9 mouse cellular contexts compared by ENCODE assay signal in the genomic region with DNA sequence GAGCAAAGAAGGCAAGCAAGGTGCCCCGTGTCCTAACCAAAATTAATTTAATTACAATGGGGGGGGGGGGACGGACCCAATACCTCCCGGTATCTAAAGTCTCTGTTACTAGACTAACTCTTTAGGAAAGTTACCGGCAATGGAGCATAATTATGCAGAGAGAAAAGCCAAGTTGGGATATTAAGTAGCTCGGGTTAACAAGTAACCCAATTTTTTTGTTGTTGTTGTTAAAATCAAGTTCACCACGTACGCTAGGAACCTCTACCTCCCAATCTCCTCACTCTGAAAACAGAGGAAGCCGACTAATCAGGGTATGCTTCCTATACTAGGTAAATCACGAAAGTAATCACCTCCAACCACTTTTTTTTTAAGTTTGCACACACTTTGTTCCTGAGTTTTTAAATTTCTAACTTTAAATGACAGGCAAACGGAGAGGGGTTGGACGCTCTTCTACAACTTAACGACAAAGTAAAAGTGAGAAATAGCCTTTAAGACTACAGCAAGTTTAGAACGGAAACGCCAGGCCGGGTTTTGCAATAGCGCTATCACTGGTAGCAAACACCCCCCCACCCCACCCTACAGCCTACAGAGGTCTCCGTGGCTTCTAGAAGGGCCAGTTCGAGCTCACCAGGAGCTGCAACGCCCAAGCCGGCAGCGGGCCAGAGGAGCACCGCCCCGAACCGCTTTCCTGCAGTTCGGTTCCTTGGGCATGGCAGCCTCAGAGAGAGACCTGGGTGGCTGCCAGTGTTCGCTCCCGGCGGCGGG. TPM values are rescaled to one million over a fixed set of nuclear protein-coding genes. Genes with fewer than 3 reads are reported as not detected.
A peak's percentile ranks its signal among the peaks of the same experiment; 100 is the strongest.
DNase-seq lines count a peak whose midpoint lies in the region; ATAC-seq and TF ChIP-seq lines count a peak whose summit lies in the region.
"Had no signal": no experiment of that assay in that cellular context is flagged by ENCODE, and none has a peak within 500 bp of the region (broad histone marks: within the 10 kb centered on the region; RNA-seq: fewer than 3 reads in every experiment).

No protein-coding gene starts in this region.

- H3K9me3 ChIP-seq in neural tube, embryonic 14.5 days (ENCODE audit: control insufficient read depth, low read length): no peaks in the 10 kb centered on the region

- DNase-seq in cerebellum, postnatal 25 days: peak; percentile 21 to 59
- DNase-seq in cerebellum, adult 9-10 months: no peak
- DNase-seq in kidney, adult 11 months: peak; percentile 83
- peak; percentile 66 for DNase-seq in lung, adult 2 months
- DNase-seq in frontal cortex, postnatal 25 days (ENCODE audit: low spot score in 2 of 2): no peak

- no peak overlapping the region for H3K27ac ChIP-seq in bone marrow macrophage, adult 2 months (ENCODE audit: insufficient read depth, low read depth, low read length)
- H3K27ac ChIP-seq in neural tube, embryonic 14.5 days (ENCODE audit: low read depth, low read length): no peak overlapping the region

- peak overlapping the region; percentile 44 for H3K4me2 ChIP-seq in neural tube, embryonic 14.5 days (ENCODE audit: low read depth, low read length)

- TF ChIP-seq CTCF in bone marrow macrophage, adult 2 months (IDR thresholded peaks at IDR 0.05; ENCODE audit: low read depth, low read length): no peak
- no peak for TF ChIP-seq CTCF in lung, adult 2 months (IDR thresholded peaks at IDR 0.05; ENCODE audit: insufficient read depth, low read length)

- 16% methylated on average over 29 of the region's 29 CpGs for WGBS in lung, adult 2 months
- 2% methylated on average over 29 of the region's 29 CpGs for WGBS in neural tube, embryonic 14.5 days

- no peaks in the 10 kb centered on the region for H3K36me3 ChIP-seq in neural tube, embryonic 14.5 days (ENCODE audit: control insufficient read depth, insufficient read depth, low read length)

- peak; percentile 71 for ATAC-seq in granulocyte monocyte progenitor cell, adult 5-6 weeks (replicated peaks; ENCODE audit: poor library complexity, severe bottlenecking)
- peak; percentile 39; the same call in 1 of the 2 replicates for ATAC-seq in neural tube, embryonic 14.5 days (ENCODE audit: low read depth)

- H3K4me1 ChIP-seq in bone marrow macrophage, adult 2 months (ENCODE audit: control insufficient read depth, insufficient read depth, low read length): 0 out of 2 replicates have a peak, but pooled peaks cover 3% of the 10 kb centered on the region
- H3K4me1 ChIP-seq in lung, adult 2 months (ENCODE audit: control insufficient read depth, insufficient read depth, low read length): peaks cover 3% of the 10 kb centered on the region; the same call in 1 of the 2 replicates
- peaks cover 12% of the 10 kb centered on the region for H3K4me1 ChIP-seq in neural tube, embryonic 14.5 days (ENCODE audit: control insufficient read depth, insufficient read depth, low read length)

- peaks cover 21% of the 10 kb centered on the region for H3K27me3 ChIP-seq in neural tube, embryonic 14.5 days (ENCODE audit: control insufficient read depth, insufficient read depth, low read length)

- no peak for TF ChIP-seq POLR2A in bone marrow macrophage, adult 2 months (IDR thresholded peaks at IDR 0.05; ENCODE audit: borderline replicate concordance, low read depth, low read length)
- TF ChIP-seq POLR2A in lung, adult 2 months (IDR thresholded peaks at IDR 0.05; ENCODE audit: borderline replicate concordance, extremely low read depth, low read depth, low read length): no peak

- H3K4me3 ChIP-seq in bone marrow macrophage, adult 2 months (ENCODE audit: insufficient read depth, low read length): peak overlapping the region; percentile 46
- H3K4me3 ChIP-seq in lung, adult 2 months (replicated peaks; ENCODE audit: extremely low read depth, low read depth, low read length): peak overlapping the region; percentile 68
- peak overlapping the region; percentile 20 for H3K4me3 ChIP-seq in neural tube, embryonic 14.5 days (ENCODE audit: low read depth, low read length)

- no peak overlapping the region for H3K9ac ChIP-seq in neural tube, embryonic 14.5 days (replicated peaks; ENCODE audit: low read depth, low read length)

RNA-seq across cellular contexts. Expression of a gene that starts 1.2 kb away (rescaled TPM):
- polyA plus RNA-seq in bone marrow macrophage, adult 2 months (2012; ENCODE audit: insufficient read depth, insufficient read length, missing spikeins): not detected in 2 replicates
- 0.41 and 0.58 TPM in 2 replicates for total RNA-seq in granulocyte monocyte progenitor cell, adult 5-6 weeks (2014; fragmentation: Nextera tagmentation)
- 0.17 and 0.77 TPM in 2 replicates for total RNA-seq in granulocyte monocyte progenitor cell, adult 5-6 weeks (2017)
- 10.7 and 12.4 TPM in 2 replicates for polyA plus RNA-seq in lung, adult 2 months (2012; rRNA removed)
- polyA plus RNA-seq in neural tube, embryonic 14.5 days (2014; fragmentation: Nextera tagmentation; extraction: Ambion mirVana): not detected in 2 replicates
- total RNA-seq: CH12.LX had no signal

RNA-seq across cellular contexts. Expression of a gene that starts 45.3 kb away (rescaled TPM):
- polyA plus RNA-seq in bone marrow macrophage, adult 2 months (2012; ENCODE audit: insufficient read depth, insufficient read length, missing spikeins): not detected in 2 replicates
- not detected in 2 replicates for total RNA-seq in granulocyte monocyte progenitor cell, adult 5-6 weeks (2014; fragmentation: Nextera tagmentation)
- total RNA-seq in granulocyte monocyte progenitor cell, adult 5-6 weeks (2017): not detected in 2 replicates
- 0.49 TPM in 1 of 2 replicates, not detected in the other for polyA plus RNA-seq in lung, adult 2 months (2012; rRNA removed)
- polyA plus RNA-seq in neural tube, embryonic 14.5 days (2014; fragmentation: Nextera tagmentation; extraction: Ambion mirVana): not detected in 2 replicates
- total RNA-seq: CH12.LX had no signal

Comparison
In these comparisons a context has a peak if more than half of its experiments do, and no peak if none do; other contexts are left out.
1. DNase-seq: peak in cerebellum, postnatal 25 days (2 of 2), kidney, adult 11 months (single experiment) and lung, adult 2 months (single experiment); none in cerebellum, adult 9-10 months (single experiment) and frontal cortex, postnatal 25 days (0 of 2).
2. RNA of a gene that starts 1.2 kb away (polyA plus RNA-seq): 10.7 to 12.4 TPM in lung, adult 2 months; not detected in bone marrow macrophage, adult 2 months and not detected in neural tube, embryonic 14.5 days; every median in the first group is over 10 times any median in the second.
3. Peak in every context shown above with its lines, with median percentiles within 50 percentile points of each other: H3K4me3 ChIP-seq.